Mouse (Mus musculus) olfactory bulb, adult 2 months (tissue): ENCODE data around the gene Cntn4. TPM values are rescaled to one million over a fixed set of nuclear protein-coding genes. Genes with fewer than 3 reads are reported as not detected.

ENCODE experiments used
- H3K27ac ChIP-seq: fragments of 200-500 bp; 2 replicates; pipeline ENCODE4 v1.5.1; 2012; ENCODE audit warnings: low read depth, low read length; ENCODE audit not compliant: insufficient read depth
- H3K4me1 ChIP-seq: fragments of 200-500 bp; 2 replicates; pipeline ENCODE4 v1.6.1; 2012; ENCODE audit warnings: low read length; ENCODE audit not compliant: control insufficient read depth, insufficient read depth
- H3K4me3 ChIP-seq: fragments of 200-500 bp; 2 replicates; pipeline ENCODE4 v1.5.1; 2012; ENCODE audit warnings: mild to moderate bottlenecking, low read depth, low read length, moderate library complexity; ENCODE audit not compliant: insufficient read depth
- CTCF ChIP-seq: fragments of 200-500 bp; IDR thresholded peaks from 2 replicates; pipeline ENCODE4 v1.5.1; 2012; ENCODE audit warnings: low read depth, mild to moderate bottlenecking, low read length, moderate library complexity; ENCODE audit not compliant: insufficient read depth
- POLR2A ChIP-seq: fragments of 200-500 bp; IDR thresholded peaks from 2 replicates; pipeline ENCODE4 v1.6.1; 2012; ENCODE audit warnings: mild to moderate bottlenecking, low read depth, low read length, moderate library complexity; ENCODE audit not compliant: insufficient read depth
- whole genome bisulfite sequencing: fragments of 180-500 bp; shearing (Covaris S2); methylation state at CpG from one replicate; pipeline ENCODE4 v1.1.7; 2018; 5-methylcytosine and 5-hydroxymethylcytosine counted together
- polyA plus RNA-seq: library from polyadenylated mRNA; stranded (reverse); fragments of >200 nt; gene quantifications from 2 replicates; pipeline ENCODE4 v1.2.4, GENCODE M21; 2012; ENCODE audit warnings: low replicate concordance; ENCODE audit not compliant: missing spikeins, insufficient read depth, insufficient read length

Gene Cntn4
- polyA plus RNA-seq, 1 experiment = not detected

DNA sequence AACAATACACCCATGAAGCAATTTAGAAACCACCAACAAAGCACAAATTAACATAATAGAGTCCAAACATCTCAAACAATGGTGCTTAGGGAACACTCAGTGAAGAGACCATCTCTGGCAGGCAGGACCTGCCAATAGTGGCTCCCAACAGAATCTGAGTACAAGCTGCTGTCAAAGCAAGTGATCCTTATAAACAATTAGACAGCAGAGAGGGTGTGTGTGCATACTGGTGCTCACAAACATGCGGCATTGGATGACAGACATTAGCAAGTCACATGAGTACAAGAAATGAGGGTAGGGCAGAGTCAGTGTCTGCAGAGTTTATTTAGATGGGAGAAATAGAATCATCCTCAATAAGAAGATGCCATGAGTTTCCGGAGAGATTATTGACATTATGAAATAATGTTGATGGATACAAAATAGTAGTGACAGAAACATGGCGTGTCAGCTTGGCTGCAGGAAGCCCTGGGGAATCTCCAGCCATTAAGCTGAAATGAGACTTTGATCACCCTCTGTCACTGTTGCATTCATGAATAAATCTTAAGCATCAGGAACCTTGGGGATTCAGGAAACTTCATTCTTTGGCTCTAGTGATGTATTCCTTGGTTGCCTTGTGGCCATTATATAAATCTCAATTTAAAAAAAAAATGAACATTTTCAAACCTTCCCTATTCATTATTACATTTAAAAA is 888.5 kb downstream of the Cntn4 start:
- Histone ChIP-seq H3K4me1 (no peaks in the 10 kb centered on the region), H3K27ac (no peak overlapping the region), H3K4me3 (no peak overlapping the region)
- TF ChIP-seq POLR2A (no peak), CTCF (no peak)
- 84% methylated on average over 3 of the region's 3 CpGs for WGBS

DNA sequence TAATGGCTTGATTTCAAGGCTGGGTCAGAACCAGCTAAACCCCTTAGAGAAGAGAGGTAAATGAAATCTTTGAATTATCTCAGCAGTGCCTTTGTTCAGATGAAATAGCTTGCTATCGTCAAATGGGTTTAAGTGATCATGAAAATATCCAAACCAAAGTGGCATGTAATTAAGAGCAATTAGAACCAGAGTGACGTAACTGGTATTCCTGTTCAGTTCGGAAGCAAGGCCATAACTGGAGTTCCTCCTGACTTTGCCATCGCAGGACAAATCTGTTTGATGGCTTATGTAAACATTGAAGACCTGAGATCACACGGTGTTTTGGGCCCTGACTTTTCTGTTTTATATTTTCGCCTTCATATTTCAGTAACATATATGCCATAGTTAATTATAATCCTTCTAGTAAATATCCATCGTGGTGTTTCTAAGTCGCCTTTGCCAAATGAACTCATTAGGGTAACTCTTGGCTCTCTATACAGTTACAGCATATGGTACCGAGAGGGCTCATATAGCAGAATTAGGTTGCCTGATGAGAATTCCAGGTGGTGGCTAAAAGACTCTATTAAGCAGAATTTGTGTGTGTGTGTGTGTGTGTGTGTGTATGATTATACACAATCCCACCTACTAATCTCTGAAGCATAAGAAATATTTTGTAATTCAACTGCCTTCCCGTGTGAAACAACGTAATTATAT is 889.6 kb downstream of the Cntn4 start:
- no peaks in the 10 kb centered on the region for H3K4me1 ChIP-seq
- H3K27ac ChIP-seq = no peak overlapping the region
- 79% methylated on average over 11 of the region's 11 CpGs for WGBS
- H3K4me3 ChIP-seq = no peak overlapping the region
- TF ChIP-seq POLR2A (no peak), CTCF (no peak)

DNA sequence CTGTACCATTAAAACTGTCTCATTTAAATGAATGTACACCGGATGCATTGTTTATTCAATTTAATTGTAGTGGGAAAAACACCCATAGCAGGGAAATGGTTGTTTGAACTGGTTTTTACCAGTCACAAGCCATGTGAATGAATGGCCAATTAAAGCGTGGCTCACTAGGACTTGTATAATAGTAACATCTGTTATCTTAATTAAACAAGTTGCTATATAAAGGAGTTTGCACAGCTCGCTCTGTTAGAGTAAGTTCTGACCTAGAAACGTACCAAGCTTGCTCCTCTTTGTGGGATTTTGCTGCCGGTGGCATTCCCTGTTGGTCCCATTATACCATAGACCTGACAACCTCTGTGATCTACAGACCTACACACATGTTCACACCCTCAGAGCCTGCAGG is 902.7 kb downstream of the Cntn4 start:
- TF ChIP-seq POLR2A = no peak
- TF ChIP-seq CTCF = no peak
- H3K27ac ChIP-seq = no peak overlapping the region
- no peak overlapping the region for H3K4me3 ChIP-seq
- H3K4me1 ChIP-seq = no peaks in the 10 kb centered on the region
- WGBS = 23% methylated on average over 5 of the region's 5 CpGs

- WGBS = 18% methylated on average over 9 of the region's 9 CpGs
- no peak for TF ChIP-seq POLR2A
- Histone ChIP-seq H3K4me3 (no peak overlapping the region), H3K27ac (no peak overlapping the region), H3K4me1 (no peaks in the 10 kb centered on the region)
Measured at GRCm38 (mm10) chr6:106593756-106594155, 916.3 kb downstream of the Cntn4 start.

DNA sequence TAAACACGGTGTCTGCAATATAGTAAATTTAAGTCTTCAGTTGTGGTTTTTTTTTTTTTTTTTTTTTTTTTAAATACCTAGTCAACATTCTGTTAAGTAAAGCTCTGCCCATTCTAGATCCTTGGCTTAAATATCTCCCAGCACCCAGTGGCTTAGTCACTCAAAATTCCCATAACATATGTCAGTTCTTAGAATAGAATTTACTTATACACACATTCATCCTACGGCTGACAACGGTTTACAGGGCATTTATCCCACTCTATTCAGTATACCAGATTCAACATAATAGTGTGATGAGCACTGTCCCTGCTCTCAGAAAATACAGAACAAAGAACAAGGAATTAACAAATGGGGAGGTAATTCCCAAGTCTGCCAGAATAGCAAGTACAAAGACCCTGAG is 939.6 kb downstream of the Cntn4 start:
- H3K4me1 ChIP-seq = no peaks in the 10 kb centered on the region
- no peak overlapping the region for H3K4me3 ChIP-seq
- WGBS = 87% methylated on average over 3 of the region's 3 CpGs
- no peak for TF ChIP-seq CTCF
- TF ChIP-seq POLR2A = no peak
- H3K27ac ChIP-seq = no peak overlapping the region

DNA sequence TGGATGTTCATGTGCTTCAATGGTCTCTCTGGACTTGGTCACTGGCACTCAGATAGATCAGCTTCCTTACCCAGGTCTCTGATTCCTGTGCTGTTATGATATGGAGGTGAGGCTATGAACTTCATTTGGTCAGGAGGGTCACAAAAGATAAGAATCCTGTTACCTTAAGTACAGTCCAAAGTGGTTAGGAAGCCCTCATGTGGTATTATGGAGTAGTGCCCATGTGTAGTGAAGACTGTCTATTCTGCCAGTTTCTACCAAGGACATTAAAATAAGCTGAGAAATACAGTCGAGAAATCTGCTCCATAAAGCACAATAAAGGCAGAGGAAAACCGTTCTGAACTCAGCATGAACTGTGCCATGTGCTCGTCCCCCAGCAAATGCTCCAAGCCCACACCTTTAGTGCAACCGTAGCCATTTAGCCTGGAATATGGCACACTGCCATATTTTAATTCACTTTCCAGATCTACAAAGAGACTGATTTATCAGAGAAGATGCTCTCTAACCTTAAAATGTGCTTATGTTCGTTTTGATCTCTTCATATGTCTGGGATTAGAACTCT is 943.8 kb downstream of the Cntn4 start:
- Histone ChIP-seq H3K27ac (no peak overlapping the region), H3K4me1 (no peaks in the 10 kb centered on the region), H3K4me3 (no peak overlapping the region)
- TF ChIP-seq POLR2A = no peak
- no peak for TF ChIP-seq CTCF
- 70% methylated on average over 5 of the region's 5 CpGs for WGBS

- H3K27ac ChIP-seq = no peak overlapping the region
- H3K4me1 ChIP-seq = no peaks in the 10 kb centered on the region
- TF ChIP-seq POLR2A = no peak
- TF ChIP-seq CTCF = no peak
- no peak overlapping the region for H3K4me3 ChIP-seq
- WGBS = 89% methylated on average over 3 of the region's 3 CpGs
Measured at GRCm38 (mm10) chr6:106643026-106643425, 965.6 kb downstream of the Cntn4 start.

DNA sequence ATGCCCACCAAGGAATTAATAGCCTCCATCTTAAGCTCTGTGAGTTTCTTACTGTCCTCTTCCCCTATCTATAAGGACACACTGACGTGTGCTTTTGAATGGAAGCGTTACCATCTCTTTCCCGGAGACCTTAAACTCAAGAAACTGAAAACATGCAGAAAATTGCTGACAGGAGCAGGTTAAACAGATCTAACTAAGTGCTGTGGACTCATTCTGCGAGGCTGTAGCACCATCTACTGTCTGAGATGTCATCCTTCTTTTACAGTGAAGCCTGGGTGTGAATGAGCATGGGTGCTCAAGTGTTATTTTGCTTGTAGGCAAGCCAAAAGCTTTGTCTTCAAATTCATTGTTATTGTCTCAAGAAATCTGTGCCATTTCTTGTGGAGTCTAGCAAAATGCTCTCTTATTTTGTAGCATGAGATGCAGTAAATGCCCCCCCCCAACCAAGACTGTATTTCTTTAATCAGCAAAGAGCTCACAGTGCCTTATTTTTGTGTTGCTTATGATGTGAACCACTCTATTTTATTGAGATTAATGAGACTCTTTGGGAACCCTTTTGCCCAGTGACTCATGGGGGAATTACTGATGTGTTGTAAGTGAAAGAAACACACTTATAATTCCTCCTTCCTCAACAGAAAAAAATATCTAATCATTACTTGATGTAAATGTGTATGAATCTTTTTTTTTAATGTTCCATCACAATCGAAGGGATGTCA is 968.2 kb downstream of the Cntn4 start:
- Histone ChIP-seq H3K4me1 (no peaks in the 10 kb centered on the region), H3K27ac (no peak overlapping the region), H3K4me3 (no peak overlapping the region)
- no peak for TF ChIP-seq CTCF
- TF ChIP-seq POLR2A = no peak
- 29% methylated on average over 5 of the region's 5 CpGs for WGBS

DNA sequence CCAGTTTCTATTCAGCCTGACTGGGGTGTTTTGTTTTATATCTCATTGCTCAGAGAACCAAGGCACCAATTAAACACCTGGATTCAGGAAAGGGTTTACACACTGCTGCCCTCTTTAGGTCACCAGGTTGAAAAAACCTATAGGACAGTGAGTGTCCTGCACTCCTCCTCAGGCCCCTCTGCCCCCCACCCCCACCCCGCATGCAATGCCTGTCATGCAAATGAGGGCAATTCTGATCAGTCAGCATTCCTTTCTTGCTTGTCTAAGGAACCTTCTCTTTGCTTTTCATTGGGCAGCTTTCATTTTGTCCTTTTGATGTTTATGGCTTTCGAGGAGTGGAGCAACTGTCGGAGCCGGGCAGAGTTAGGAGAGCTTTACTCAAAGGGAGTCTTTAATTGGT is 969.5 kb downstream of the Cntn4 start:
- H3K4me1 ChIP-seq = no peaks in the 10 kb centered on the region
- WGBS = 63% methylated on average over 4 of the region's 4 CpGs
- H3K27ac ChIP-seq = no peak overlapping the region
- H3K4me3 ChIP-seq = no peak overlapping the region
- no peak for TF ChIP-seq POLR2A
- TF ChIP-seq CTCF = no peak
